Mouse (Mus musculus): ENCODE data around the gene Crybg2. TPM values are rescaled to one million over a fixed set of nuclear protein-coding genes. Genes with fewer than 3 reads are reported as not detected.

The Crybg2 gene
- polyA plus RNA-seq, 1 experiment = 4.5 TPM

GRCm38 (mm10) chr4:134094923-134095547 is 34.4 kb downstream of the Crybg2 start, which contains the start of gene Cd52:
Cd52 (minus strand) TSS chr4:134095082.
- no peak for DNase-seq (ENCODE audit: low read depth)

GRCm38 (mm10) chr4:134096120-134096519 is 35.5 kb downstream of the Crybg2 start:
- DNase-seq (ENCODE audit: low read depth) = no peak

GRCm38 (mm10) chr4:134097015-134097608 is 36.5 kb downstream of the Crybg2 start:
- no peak for DNase-seq (ENCODE audit: low read depth)

- DNase-seq (ENCODE audit: low read depth) = no peak
Measured at GRCm38 (mm10) chr4:134098628-134099027, 38.0 kb downstream of the Crybg2 start.

- no peak for DNase-seq (ENCODE audit: low read depth)
Measured at GRCm38 (mm10) chr4:134100245-134100644, 39.6 kb downstream of the Crybg2 start.

- DNase-seq (ENCODE audit: low read depth) = no peak
Measured at GRCm38 (mm10) chr4:134101979-134102741, 41.5 kb downstream of the Crybg2 start, which contains the start of gene Ubxn11. Ubxn11 (plus strand) TSS chr4:134102570.

- no peak for DNase-seq (ENCODE audit: low read depth)
Measured at GRCm38 (mm10) chr4:134102742-134103119, 42.1 kb downstream of the Crybg2 start.

GRCm38 (mm10) chr4:134106105-134106504 is 45.5 kb downstream of the Crybg2 start:
- no peak for DNase-seq (ENCODE audit: low read depth)

GRCm38 (mm10) chr4:134107730-134108129 is 47.1 kb downstream of the Crybg2 start:
- DNase-seq (ENCODE audit: low read depth) = no peak

- DNase-seq (ENCODE audit: low read depth) = no peak
Measured at GRCm38 (mm10) chr4:134108196-134108595, 47.6 kb downstream of the Crybg2 start.

GRCm38 (mm10) chr4:134110653-134111052 is 50.0 kb downstream of the Crybg2 start:
- no peak for DNase-seq (ENCODE audit: low read depth)

- DNase-seq (ENCODE audit: low read depth) = no peak
Measured at GRCm38 (mm10) chr4:134112403-134112802, 51.8 kb downstream of the Crybg2 start.

- DNase-seq (ENCODE audit: low read depth) = no peak
Measured at GRCm38 (mm10) chr4:134113356-134113994, 52.9 kb downstream of the Crybg2 start.

- no peak for DNase-seq (ENCODE audit: low read depth)
Measured at GRCm38 (mm10) chr4:134114038-134114437, 53.4 kb downstream of the Crybg2 start.

- DNase-seq (ENCODE audit: low read depth) = no peak
Measured at GRCm38 (mm10) chr4:134115215-134116144, 54.9 kb downstream of the Crybg2 start.

GRCm38 (mm10) chr4:134116501-134116900 is 55.9 kb downstream of the Crybg2 start:
- no peak for DNase-seq (ENCODE audit: low read depth)

- no peak for DNase-seq (ENCODE audit: low read depth)
Measured at GRCm38 (mm10) chr4:134117012-134117411, 56.4 kb downstream of the Crybg2 start.

- no peak for DNase-seq (ENCODE audit: low read depth)
Measured at GRCm38 (mm10) chr4:134118126-134118800, 57.6 kb downstream of the Crybg2 start.

GRCm38 (mm10) chr4:134119042-134119441 is 58.4 kb downstream of the Crybg2 start:
- no peak for DNase-seq (ENCODE audit: low read depth)

- no peak for DNase-seq (ENCODE audit: low read depth)
Measured at GRCm38 (mm10) chr4:134119644-134120043, 59.0 kb downstream of the Crybg2 start.
